Mouse (Mus musculus): ENCODE measurements around the gene Tceanc2.

DNA sequence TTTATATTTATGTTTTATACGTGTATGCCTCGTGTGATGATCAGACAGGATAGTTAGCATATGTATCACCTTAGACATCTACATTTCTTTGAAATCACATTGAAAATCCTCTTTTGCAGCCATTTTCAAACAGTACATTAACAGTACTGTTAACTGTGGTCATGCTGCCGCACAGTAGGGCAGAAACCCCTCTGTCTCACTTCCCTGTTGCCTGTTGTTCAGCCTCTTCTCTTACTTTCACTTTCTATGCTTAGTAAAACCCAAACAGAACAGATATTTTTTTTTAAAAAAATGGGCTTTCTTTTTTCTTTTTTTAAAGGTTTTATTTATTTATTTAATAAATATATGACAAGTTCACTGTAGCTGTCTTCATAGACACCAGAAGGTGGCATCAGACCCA is 14.9 kb upstream of the Tceanc2 start:
- no peak for TF ChIP-seq CTCF (IDR thresholded peaks at IDR 0.05; ENCODE audit: low read depth, low read length)
- TF ChIP-seq TAL1 (conservative IDR thresholded peaks at IDR 0.05; ENCODE audit: low read depth, low read length): no peak
- TF ChIP-seq GATA1 (IDR thresholded peaks at IDR 0.05; ENCODE audit: borderline replicate concordance, low read length): no peak
- no peak for TF ChIP-seq POLR2AphosphoS5 (IDR thresholded peaks at IDR 0.05; ENCODE audit: insufficient replicate concordance, low read depth, low read length)

All from G1E (cell line).